Mouse (Mus musculus) forebrain, embryonic 16.5 days (tissue): ENCODE data around the gene Kat8. TPM values are rescaled to one million over a fixed set of nuclear protein-coding genes. Genes with fewer than 3 reads are reported as not detected.
A peak's percentile ranks its signal among the peaks of the same experiment; 100 is the strongest.

ENCODE experiments used
- ATAC-seq: fragments of 200-750 bp; cut with Nextera tagmentation; 2 replicates; pipeline ENCODE4 v1.8.0; 2017; ENCODE audit warnings: mild to moderate bottlenecking, moderate library complexity
- H3K27ac ChIP-seq: fragments of 300-500 bp; sonication (generic); 2 replicates; pipeline ENCODE4 v1.5.1; 2014; ENCODE audit warnings: low read length, control low read depth
- H3K27me3 ChIP-seq: fragments of 300-500 bp; sonication (generic); replicated peaks from 2 replicates; pipeline ENCODE4 v1.6.1; 2014; ENCODE audit warnings: low read length; ENCODE audit not compliant: control insufficient read depth, insufficient read depth
- H3K36me3 ChIP-seq: fragments of 300-500 bp; sonication (generic); 2 replicates; pipeline ENCODE4 v1.6.1; 2014; ENCODE audit not compliant: control insufficient read depth, insufficient read depth
- H3K4me1 ChIP-seq: fragments of 300-500 bp; sonication (generic); replicated peaks from 2 replicates; pipeline ENCODE4 v1.6.1; 2014; ENCODE audit warnings: low read length; ENCODE audit not compliant: control insufficient read depth, insufficient read depth
- H3K4me2 ChIP-seq: fragments of 300-500 bp; sonication (generic); 2 replicates; pipeline ENCODE4 v1.6.1; 2014; ENCODE audit warnings: mild to moderate bottlenecking, low read length, control low read depth
- H3K4me3 ChIP-seq: fragments of 300-500 bp; sonication (generic); replicated peaks from 2 replicates; pipeline ENCODE4 v1.5.1; 2014; ENCODE audit warnings: mild to moderate bottlenecking, low read length, control low read depth
- H3K9ac ChIP-seq: fragments of 300-500 bp; sonication (generic); replicated peaks from 2 replicates; pipeline ENCODE4 v1.6.1; 2014; ENCODE audit warnings: low read depth, low read length, control low read depth
- H3K9me3 ChIP-seq: fragments of 300-500 bp; sonication (generic); 2 replicates; pipeline ENCODE4 v1.6.1; 2016; ENCODE audit warnings: low read length; ENCODE audit not compliant: control insufficient read depth
- WGBS: fragments of 180-500 bp; shearing (Covaris S2); extraction: QIAGEN DNeasy Blood & Tissue Kit; methylation state at CpG from one replicate; pipeline ENCODE4 v1.1.7; 2014; 5-methylcytosine and 5-hydroxymethylcytosine counted together
- polyA plus RNA-seq: library from polyadenylated mRNA; unstranded; fragments of >200 nt; fragmentation: Nextera tagmentation; extraction: Ambion mirVana; gene quantifications from 2 replicates; pipeline ENCODE4 v1.2.1, GENCODE M21; 2015

Kat8 gene
- polyA plus RNA-seq, 1 experiment from 2014 or later, result 53.3 TPM

DNA sequence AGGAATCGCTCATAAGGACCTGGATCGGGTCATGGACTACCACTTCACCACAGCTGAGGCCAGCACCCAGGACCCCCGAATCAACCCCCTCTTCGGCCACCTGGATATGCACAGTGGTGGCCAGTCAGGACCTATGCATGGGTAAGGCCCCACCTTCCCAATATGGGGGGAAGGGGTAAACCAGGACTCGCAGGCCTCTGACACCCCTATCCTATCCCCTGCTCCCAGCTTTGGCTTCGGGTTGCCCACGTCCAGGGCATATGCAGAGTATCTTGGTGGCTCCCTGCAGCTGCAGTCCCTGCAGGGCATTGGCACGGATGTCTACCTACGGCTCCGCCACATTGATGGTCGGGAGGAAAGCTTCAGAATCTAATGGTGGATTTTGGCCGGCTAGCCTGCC is 4.4 kb upstream of the Kat8 start:
- H3K4me3 ChIP-seq, result no peak overlapping the region
- peaks cover 18% of the 10 kb centered on the region for H3K36me3 ChIP-seq
- no peak overlapping the region for H3K9ac ChIP-seq
- 98% methylated on average over 12 of the region's 12 CpGs for WGBS
- H3K9me3 ChIP-seq, result no peaks in the 10 kb centered on the region
- no peak overlapping the region for H3K4me2 ChIP-seq
- no peak overlapping the region for H3K27ac ChIP-seq
- H3K27me3 ChIP-seq, result no peaks in the 10 kb centered on the region
- peaks cover 13% of the 10 kb centered on the region for H3K4me1 ChIP-seq
- ATAC-seq, result no peak

DNA sequence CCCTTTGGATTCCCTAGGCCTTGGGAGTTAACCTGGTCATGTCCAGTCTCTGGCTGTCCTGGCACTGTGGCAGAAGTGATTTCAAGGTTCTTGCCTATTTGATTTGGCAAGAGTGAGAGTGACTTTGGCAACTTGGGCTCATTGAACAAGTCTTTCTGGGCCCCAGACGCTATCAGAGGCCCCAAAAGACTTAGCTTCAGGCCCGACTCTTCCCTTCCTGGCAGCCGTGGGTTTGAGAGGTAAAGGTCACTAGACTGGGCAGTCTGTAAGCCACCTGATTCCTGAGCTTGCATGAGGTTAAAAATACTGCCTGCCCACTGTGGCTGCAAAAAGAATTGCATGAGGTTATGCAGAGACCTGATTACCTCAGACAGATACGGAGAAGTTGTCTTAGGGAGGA is 3.7 kb upstream of the Kat8 start:
- H3K4me3 ChIP-seq, result no peak overlapping the region
- peaks cover 18% of the 10 kb centered on the region for H3K4me1 ChIP-seq
- no peak overlapping the region for H3K4me2 ChIP-seq
- 89% methylated on average over 4 of the region's 4 CpGs for WGBS
- H3K27ac ChIP-seq, result no peak overlapping the region
- H3K9me3 ChIP-seq, result no peaks in the 10 kb centered on the region
- peaks cover 18% of the 10 kb centered on the region for H3K36me3 ChIP-seq
- no peak overlapping the region for H3K9ac ChIP-seq
- H3K27me3 ChIP-seq, result no peaks in the 10 kb centered on the region
- no peak for ATAC-seq

DNA sequence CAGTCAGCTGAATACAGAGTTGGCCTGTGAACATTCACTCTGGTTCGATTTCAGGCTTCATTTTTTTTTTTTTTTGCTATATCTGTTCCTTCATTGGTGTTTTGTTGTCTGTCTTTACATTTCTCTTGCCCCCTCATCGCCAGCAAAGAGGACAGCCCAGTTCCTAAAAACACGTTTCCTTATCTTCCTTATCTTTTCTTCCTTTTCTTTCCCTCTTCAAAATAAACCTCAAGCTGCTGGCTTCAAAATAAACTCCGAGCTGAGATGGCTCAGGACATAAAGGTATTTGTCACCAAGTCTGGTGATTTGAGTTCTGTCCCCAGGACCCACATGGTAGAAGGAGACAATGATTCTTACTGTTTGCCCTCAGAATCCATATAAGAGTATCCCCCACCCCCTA is 622 bp downstream of the Kat8 start:
- peak overlapping the region; percentile 89 for H3K4me3 ChIP-seq
- 23% methylated on average over 4 of the region's 4 CpGs for WGBS
- H3K4me2 ChIP-seq, result peak overlapping the region; percentile 90
- no peaks in the 10 kb centered on the region for H3K27me3 ChIP-seq
- no peak for ATAC-seq
- peak overlapping the region; percentile 81 for H3K9ac ChIP-seq
- H3K9me3 ChIP-seq, result no peaks in the 10 kb centered on the region
- H3K27ac ChIP-seq, result no peak overlapping the region
- peaks cover 8% of the 10 kb centered on the region for H3K4me1 ChIP-seq
- H3K36me3 ChIP-seq, result peaks cover 25% of the 10 kb centered on the region

DNA sequence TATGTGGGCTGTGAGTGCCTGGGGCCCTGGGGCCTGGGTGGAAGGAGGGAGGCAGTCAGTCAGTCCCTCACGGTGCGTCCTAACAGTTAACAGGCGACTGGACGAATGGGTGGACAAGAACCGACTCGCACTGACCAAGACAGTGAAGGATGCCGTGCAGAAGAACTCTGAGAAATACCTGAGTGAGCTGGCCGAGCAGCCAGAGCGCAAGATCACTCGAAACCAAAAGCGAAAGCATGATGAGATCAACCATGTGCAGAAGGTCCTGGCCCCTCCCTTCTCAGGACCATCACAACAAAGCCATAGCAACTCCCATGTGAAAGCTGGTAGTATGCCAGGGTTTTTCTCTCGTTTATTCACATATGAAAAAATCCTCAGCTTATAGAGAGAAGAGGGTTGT is 3.0 kb downstream of the Kat8 start:
- 91% methylated on average over 12 of the region's 12 CpGs for WGBS
- Histone ChIP-seq H3K4me2 (no peak overlapping the region), H3K27ac (no peak overlapping the region), H3K4me3 (no peak overlapping the region), H3K9me3 (no peaks in the 10 kb centered on the region), H3K27me3 (no peaks in the 10 kb centered on the region), H3K9ac (no peak overlapping the region), H3K4me1 (peaks cover 8% of the 10 kb centered on the region), H3K36me3 (peaks cover 12% of the 10 kb centered on the region)
- ATAC-seq, result no peak

GRCm38 (mm10) chr7:127918203-127918602 is 5.9 kb downstream of the Kat8 start:
- 55% methylated on average over 3 of the region's 3 CpGs for WGBS
- peaks cover 15% of the 10 kb centered on the region for H3K36me3 ChIP-seq
- H3K4me3 ChIP-seq, result no peak overlapping the region
- H3K9ac ChIP-seq, result no peak overlapping the region
- ATAC-seq, result no peak
- H3K9me3 ChIP-seq, result no peaks in the 10 kb centered on the region
- no peak overlapping the region for H3K27ac ChIP-seq
- no peaks in the 10 kb centered on the region for H3K27me3 ChIP-seq
- no peak overlapping the region for H3K4me2 ChIP-seq
- peaks cover 2% of the 10 kb centered on the region for H3K4me1 ChIP-seq

GRCm38 (mm10) chr7:127919290-127919689 is 7.0 kb downstream of the Kat8 start:
- H3K4me1 ChIP-seq, result no peaks in the 10 kb centered on the region
- no peak overlapping the region for H3K9ac ChIP-seq
- H3K4me2 ChIP-seq, result no peak overlapping the region
- no peak overlapping the region for H3K27ac ChIP-seq
- H3K27me3 ChIP-seq, result no peaks in the 10 kb centered on the region
- no peak for ATAC-seq
- peaks cover 15% of the 10 kb centered on the region for H3K36me3 ChIP-seq
- H3K4me3 ChIP-seq, result no peak overlapping the region
- WGBS, result 78% methylated on average over 7 of the region's 7 CpGs
- no peaks in the 10 kb centered on the region for H3K9me3 ChIP-seq

GRCm38 (mm10) chr7:127921516-127921915 is 9.2 kb downstream of the Kat8 start:
- Histone ChIP-seq H3K36me3 (peaks cover 13% of the 10 kb centered on the region), H3K4me3 (no peak overlapping the region), H3K27me3 (no peaks in the 10 kb centered on the region), H3K27ac (no peak overlapping the region), H3K9me3 (no peaks in the 10 kb centered on the region), H3K9ac (no peak overlapping the region), H3K4me1 (no peaks in the 10 kb centered on the region), H3K4me2 (no peak overlapping the region)
- no peak for ATAC-seq
- 69% methylated on average over 8 of the region's 8 CpGs for WGBS

DNA sequence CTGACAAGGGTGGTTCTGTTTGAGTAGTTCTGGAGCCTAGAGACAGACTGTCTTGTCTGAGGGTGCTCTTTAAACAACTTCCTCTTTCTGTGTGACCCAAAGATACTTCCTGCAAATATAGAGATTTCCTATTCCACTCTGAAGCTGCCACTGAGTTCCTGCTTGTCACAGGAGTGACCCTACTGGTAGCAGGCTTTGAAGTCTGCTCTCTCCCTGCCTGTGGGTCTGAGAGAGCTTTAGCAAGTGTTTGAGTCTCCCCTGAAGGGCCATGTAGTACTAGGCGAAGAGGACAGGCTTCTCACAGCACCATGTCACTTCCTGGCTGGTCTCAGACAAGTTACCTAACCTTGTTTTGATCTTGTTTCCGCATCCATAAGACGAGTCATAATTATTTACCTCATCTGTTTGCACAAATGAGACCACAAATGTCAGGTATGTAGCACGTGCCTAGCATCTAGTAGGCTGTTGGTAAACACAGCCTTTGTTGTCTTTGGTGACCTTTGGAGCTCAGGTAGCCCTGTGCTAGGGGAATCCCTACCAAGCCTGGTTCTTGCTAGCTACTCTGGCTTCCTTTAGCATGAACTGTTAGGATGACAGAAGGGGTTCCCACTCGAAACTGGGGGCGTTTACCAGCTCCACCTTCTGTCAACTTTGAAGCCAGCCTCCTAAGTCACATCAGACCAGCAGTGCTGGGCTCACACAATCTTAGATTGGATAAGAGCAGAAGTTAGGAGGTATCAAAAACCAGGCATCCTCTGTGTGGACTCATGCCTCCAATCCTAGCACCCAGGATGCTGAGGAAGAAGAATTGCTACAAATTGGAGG is 10.3 kb downstream of the Kat8 start:
- peaks cover 7% of the 10 kb centered on the region; the same call in 1 of the 2 replicates for H3K36me3 ChIP-seq

DNA sequence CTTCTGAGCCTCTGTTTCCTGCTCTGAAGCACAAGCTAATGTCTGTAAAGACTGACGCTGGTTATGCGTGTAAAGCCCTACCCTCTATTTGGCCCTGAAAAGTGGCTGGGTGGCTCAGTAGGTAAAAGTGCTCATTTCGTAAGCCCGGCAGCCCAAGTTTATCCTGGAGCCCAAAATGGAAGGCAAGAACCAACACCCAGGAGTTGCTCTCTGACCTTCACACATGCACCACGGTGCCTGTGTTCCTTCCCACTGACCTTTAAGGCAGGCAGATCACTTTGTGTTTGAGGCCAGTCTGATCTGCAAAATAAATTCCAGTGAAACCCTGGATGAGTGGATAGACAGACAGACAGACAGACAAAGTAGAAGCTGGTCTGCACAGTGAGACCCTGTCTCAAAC is 11.4 kb downstream of the Kat8 start:
- Histone ChIP-seq H3K27me3 (peaks cover 6% of the 10 kb centered on the region), H3K4me1 (no peaks in the 10 kb centered on the region), H3K9ac (no peak overlapping the region), H3K9me3 (no peaks in the 10 kb centered on the region), H3K36me3 (peaks cover 7% of the 10 kb centered on the region; the same call in 1 of the 2 replicates), H3K27ac (no peak overlapping the region), H3K4me3 (no peak overlapping the region), H3K4me2 (no peak overlapping the region)
- ATAC-seq, result no peak
- 86% methylated on average over 5 of the region's 5 CpGs for WGBS

More for the DNA sequence above, 10.3 kb downstream of the Kat8 start:
- H3K27ac ChIP-seq, result no peak overlapping the region
- no peak overlapping the region for H3K4me2 ChIP-seq
- no peaks in the 10 kb centered on the region for H3K9me3 ChIP-seq
- H3K9ac ChIP-seq, result no peak overlapping the region
- H3K27me3 ChIP-seq, result no peaks in the 10 kb centered on the region
- no peak for ATAC-seq
- H3K4me3 ChIP-seq, result no peak overlapping the region
- WGBS, result 86% methylated on average over 6 of the region's 6 CpGs
- H3K4me1 ChIP-seq, result no peaks in the 10 kb centered on the region
